Mouse (Mus musculus) heart, adult 18-20 months (tissue): ENCODE results near the gene Abca3. TPM values are rescaled to one million over a fixed set of nuclear protein-coding genes. Genes with fewer than 3 reads are reported as not detected.

Experiments used
- DNase-seq, 2 experiments: peaks; one replicate each; pipeline ENCODE4 v3.0.0; 2021 to 2022; ENCODE audit warnings: mixed read lengths in 1 of 2
- long read RNA-seq, 2 experiments: library from polyadenylated mRNA; stranded (forward); transcript quantifications; one replicate each; pipeline ENCODE4 v2.0.0; 2021
- total RNA-seq, 2 experiments: library from RNA; stranded (reverse); gene quantifications; 2 replicates each; pipeline ENCODE4 v1.2.3; 2021

Abca3 gene
- 10 to 100 TPM; 11.1 to 13.1 TPM for total RNA-seq
- long read RNA-seq, experiment 1, full-length matches to known transcripts: 2 of 7 reads
- long read RNA-seq, experiment 1, partial matches to known transcripts: 3 of 7 reads
- long read RNA-seq, experiment 1, other reads (novel, unspliced or antisense): 2 of 7 reads
- long read RNA-seq, experiment 2, partial matches to known transcripts: 1 of 1 reads
- long read RNA-seq, experiment 2, other reads (novel, unspliced or antisense): 0 of 1 reads

DNA sequence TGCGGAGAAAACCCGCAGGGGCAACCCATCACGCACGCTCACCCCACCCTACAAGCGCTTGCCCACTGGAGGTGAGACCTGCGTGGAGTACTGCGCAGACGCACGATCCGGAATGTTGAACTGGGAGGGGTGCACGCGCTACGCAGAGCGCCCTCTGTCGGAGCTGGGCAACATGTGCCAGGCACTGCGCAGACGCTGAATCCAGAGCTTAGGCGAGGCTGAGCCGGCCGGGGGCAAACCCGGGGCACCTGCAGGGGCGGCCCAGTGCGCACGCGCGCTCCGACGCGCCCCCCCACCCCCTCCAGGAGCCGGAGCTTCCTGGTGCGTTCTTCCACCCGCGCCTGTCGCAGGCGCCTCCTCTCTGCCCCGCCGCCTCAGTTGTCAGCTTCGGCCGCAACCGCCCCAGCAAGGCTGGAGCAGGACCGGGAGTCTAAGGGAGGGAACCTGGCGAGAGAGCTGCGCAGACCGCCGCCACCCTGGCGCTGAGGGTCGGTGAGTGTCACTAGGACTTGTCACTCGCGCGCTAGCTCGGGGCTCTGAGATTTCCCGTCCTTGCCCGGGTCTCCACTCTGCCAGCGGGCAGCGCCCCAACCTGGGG is at the start of gene Abca3:
Gene Abca3 (plus strand): TSS at position 191 of the 598 bp plus-strand sequence.
- DNase-seq: peak; percentile 95 to 97

DNA sequence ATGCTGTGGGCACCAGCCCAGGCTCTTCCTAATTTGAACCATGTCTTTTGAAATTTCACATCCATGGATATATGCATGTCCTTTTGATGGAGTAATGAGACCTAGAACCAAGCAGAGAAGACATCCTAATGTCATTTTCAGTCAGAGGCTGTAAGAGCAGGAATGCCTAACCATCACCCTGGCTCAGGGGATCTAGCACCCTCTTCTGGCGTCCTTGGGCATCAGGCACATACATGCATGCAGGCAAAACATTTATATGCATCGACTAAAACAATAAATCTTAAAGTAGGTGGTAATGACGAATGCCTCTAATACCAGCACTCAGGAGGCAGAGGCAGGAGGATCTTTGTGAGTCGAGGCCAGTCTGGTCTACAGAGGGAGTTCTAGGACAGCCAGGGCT is 44.2 kb upstream of the Abca3 start:
- peak; percentile 28 to 54 for DNase-seq

DNA sequence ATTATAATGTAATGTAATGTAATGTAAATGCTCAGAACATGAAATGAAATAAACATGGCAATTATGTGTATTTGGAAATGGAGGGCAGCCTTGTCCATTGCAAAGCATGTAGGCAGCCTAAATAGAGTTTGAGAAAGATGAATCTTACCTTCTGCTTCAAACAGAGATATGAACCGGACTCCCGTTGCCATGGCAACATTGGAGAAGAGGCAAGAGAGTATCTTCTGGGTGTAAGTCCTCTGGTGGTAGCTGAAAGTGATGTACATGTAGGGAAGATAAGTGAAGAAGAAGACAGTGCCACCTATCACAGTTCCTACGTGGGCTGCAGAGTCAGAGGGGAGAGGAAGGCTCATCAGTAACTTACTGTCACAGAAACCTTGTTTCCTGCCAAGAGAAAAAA is 30.9 kb upstream of the Abca3 start:
- no peak for DNase-seq

DNA sequence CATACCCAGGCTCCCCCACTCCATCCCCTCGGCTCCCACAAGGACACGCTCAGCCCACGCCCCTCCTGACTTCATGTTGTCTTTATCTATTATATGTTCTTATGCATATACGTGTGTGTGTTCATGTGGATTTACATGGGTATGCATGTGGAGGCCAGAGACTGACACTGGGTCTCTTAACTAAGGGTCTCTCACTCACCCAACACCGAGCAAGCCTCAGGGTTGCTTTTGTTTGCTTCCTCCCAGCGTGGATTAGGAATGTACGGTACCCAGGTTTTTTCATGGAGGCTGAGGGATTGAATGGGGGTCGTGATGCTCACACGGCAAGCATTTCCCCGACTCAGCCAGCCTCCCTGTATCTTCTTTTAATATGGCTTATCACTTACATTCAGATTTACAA is 26.7 kb upstream of the Abca3 start:
- no peak for DNase-seq

DNA sequence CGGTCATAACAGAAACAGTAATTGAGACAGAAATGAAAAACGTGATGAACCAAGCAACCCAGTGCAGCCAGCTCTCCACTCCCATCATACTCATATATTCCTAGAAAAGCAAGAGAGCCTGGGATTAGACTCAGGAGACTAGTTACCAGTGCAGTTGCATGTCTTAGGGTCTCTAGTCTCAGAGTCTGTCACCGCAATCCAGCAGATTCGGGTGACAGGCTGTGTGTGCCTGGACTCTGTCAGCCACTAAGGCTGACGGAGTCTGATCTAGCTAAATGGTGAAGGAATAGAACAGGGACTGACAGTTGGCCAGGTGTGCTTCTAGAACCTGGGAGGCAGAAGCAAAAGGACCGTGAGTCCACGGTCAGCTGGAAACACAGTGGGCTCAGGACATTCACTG is 24.1 kb upstream of the Abca3 start:
- no peak for DNase-seq

DNA sequence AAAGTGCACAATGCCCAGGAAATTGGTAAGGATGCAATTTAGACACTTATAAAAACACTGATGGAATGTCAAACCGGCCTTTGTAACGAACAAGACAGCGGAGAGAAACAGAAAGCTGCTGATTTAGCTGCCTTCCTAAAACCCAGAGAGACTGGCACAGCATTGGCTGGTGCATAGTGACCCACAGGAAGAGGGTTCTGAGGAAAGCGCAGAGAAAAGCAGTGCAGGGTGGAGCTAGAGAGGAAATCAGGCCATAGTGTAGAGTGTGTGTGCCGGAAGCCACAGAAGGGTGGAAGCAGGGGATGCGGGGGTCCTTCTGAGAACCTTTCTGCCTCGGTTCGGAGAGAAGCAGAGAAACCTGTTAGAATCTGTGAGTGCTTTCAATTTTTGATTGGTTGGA is 7.1 kb upstream of the Abca3 start:
- peak in 1 of 2 experiments; percentile 29 for DNase-seq

DNA sequence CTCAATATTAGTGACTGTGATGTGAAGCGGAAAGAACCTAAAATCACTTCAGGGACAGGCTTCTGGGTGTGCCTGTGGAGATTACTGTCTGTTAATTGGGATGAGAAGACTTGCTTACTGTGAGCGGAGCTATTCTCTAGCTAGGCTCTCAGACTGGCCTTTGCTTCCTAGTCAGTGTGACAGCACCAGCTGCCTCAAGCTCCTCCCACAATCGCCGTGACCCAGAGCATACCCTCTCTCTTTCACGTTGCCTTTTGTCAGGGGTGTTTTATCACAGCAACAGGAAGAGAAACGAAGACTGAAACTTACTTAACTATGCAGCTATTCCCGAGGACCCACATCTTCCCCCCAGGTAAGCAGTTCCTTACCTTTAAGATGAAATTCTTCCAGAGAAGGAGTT is 4.9 kb upstream of the Abca3 start:
- no peak for DNase-seq

DNA sequence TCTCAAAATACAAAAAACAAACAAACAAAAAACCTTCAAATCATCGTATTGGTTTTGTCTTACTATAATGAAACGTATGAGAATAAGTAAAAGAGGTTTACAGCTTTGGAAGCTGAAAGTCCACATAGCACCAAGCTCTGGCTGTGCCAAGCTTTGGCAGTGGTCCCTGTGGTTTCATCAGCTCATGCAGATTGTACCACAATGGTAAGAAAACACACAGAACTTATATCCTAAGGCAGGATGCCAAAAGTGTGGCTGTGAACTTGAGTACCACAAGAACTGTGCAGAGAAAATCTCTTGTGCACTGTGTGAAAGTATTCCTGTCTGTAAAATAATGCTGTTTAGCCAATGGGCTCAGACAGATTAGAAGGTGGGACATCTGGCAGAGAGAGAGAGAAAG is 2.6 kb upstream of the Abca3 start:
- DNase-seq: no peak

DNA sequence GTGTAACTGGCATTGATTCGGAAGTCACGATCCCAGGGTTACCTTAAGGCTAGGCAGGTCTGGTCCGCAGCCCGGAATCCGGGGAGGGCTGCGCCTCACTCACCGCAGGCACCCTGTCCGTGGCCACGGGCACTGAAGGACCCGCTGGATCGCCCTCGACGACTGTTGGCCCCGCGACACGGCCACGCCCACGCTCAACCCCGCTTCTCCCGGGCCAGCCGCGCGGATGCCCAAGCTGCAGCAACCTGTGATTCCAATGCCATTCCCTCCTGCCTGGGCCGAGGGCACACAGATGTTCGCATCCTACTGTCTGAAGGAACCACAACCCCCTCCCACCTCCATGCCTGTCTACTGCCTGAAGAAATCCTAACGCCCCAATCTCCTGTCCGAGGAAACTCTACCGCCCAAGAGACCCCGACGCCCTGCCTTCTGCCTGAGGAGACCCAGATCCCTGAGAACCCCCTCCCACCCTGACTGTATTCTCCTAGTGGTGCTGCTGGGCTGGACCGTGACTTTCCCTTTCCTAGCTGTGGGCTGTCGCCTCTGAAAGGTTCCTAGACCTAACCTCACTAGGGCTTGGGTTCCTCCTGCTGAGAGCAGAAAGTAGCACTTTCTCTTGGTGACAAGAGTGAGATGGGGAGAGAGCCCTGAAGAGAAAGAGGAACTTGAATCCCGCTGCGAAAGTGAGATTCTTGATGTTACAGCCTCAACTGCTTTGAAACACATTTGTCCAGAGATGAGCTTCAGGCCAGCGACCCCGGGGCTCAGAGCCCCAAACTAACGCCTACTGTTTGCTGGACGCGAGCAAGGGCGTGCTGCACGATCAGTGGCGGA is 607 bp upstream of the Abca3 start, which contains the start of gene Abca17:
Gene Abca17 (minus strand): TSS at position 143 of the 834 bp plus-strand sequence.
- peak; percentile 20 to 25 for DNase-seq

DNA sequence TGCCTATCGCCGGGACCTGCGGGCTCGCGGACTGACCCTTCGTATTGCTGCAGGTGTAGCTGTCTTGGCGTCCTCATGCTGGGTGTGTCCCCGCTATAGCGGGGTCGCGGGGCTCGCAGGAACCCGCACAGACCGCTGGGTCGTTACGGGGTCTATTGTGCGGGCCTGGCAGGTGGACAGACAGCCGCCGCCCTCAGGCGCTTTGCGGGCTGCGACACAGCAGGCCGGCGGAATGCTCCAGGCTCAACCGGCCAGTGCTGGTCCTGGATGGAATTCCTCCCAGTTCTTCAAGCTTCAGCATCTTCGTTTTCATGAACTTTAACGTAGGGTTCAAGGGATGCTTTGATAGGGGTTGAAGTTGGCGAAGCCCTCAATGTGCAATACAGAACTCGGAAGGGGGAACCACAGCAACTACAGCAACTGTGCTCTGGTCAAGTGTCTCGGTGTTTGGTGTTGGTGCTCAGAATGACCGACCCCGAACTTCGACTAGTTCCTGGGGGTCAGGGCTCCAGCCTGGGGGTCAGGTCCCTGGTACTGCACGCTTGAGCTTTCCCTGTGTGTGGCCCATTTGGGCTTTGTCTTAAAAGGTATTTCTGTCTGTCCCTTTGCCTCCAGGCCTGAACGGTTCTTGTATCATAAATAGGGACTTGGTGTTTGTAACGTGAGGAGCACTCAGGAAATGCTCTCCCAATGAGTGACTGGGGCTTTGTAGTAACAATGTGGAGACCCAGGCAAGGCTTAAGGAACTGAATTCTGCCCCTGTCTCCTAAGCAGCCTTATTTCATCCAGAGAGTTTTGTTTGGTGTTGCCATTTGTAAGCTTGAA is 832 bp downstream of the Abca3 start:
- peak in 1 of 2 experiments; percentile 14 for DNase-seq

DNA sequence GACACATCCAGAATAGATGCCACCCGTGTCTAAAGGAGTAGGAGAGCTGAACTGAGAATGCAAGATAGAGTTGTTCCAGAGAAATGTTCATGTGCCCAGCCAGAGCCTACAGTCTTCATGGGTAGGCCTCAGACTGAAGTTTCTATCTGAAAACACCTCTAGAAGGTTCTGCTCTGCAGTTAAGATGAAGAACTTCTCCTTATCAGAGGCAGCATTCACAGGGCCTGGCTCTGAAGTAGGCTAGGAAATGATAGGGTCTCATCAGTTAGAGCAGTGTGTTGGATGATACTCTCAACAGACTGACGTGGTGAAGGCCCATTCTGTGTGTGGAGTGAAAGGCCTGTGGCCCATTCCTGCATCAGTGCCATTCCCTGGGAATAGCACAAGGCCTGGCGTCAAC is 2.2 kb downstream of the Abca3 start:
- no peak for DNase-seq

DNA sequence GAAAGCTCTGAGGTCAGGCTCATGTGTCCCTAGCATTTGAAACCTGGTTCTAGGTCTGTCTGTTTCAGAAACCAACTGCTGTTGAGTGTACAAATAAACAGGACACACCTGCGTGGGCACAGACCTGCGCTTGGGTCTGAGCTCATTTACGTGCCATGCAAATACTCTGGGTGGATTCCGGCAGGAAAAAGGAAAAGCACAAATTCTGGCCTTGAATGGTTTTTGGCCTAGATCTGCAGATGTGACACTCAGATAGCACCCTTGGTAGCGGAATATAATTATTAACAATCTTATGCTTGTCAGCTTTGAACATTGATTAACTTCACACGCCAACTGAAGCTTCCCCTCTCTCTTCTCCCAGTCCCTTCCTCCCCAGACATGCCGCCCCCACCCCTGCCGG is 3.5 kb downstream of the Abca3 start:
- DNase-seq: no peak

DNA sequence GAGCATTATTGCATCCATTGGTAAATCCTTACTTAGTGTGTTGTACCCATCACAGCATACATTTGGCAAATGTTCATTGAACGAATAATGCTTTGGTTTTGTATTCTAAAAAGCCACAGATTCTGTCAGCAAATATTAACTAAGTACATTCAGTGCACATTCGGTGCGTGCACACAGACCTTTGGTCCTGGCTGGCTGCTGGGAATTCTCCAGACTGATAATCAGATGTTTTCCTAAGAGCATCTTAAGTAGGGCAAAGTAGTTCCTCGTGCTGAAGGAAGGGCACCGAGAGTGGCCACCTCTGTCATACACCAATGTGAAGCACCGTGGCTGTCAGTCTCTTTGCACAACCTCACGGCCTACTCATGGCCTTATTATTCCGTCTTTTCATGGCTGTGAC is 7.3 kb downstream of the Abca3 start:
- no peak for DNase-seq

DNA sequence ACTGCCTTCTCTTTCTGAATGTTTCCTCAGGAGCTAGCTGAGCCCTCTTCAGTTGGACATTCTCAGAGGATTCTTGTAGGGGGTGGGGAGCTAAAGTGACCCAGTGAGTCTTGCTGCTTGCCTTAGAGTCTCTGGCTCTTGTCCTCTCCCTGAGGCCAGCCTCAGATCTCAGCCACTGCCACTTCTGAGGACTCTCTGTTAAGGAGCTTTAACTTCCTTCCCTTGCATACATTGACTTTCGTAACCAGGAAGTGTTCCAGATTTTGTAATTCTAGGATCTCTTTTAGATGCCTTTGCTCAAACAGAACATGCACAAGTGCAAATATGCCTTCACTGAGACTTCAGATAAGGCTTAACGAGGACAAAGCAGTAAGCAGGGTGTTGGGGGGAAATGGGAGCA is 8.2 kb downstream of the Abca3 start:
- no peak for DNase-seq

DNA sequence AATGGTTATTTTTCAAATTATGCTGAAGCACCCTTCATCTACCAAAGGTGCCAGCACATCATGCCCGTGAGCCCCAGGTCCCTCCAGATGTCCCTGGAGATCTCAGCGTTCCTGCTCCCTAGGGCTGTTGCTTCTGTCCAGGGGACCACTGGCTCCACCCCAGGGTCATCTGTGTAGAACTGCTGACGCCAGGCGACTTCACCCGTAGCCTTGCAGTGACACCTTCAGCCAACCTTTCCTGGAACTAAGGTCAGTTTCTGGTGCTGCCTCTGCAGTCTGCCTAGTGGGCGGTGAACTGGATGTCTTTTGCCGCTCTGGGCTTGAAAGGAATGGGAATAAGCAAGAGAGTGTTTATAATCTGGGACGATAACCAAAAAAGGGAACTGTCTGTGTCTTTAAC is 9.1 kb downstream of the Abca3 start:
- DNase-seq: no peak

DNA sequence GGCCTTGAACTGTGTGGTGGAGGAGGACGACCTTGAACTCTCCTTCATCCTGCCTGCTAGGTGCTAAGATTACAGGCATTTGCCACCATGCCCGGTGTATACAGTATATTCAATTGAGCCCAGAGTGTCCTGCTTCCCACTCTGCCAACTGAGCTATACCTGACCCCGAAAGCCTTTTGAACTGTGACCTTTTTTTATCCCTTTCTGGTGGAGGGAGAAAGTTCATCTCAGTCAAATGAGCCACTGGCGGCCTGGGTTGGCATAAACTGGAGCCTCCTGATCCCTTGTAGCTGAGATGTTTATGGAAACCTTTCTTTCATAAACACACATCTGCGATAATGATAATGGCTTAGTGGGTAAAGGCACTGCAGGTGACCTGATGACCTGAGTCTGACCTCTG is 9.5 kb downstream of the Abca3 start:
- DNase-seq: no peak

DNA sequence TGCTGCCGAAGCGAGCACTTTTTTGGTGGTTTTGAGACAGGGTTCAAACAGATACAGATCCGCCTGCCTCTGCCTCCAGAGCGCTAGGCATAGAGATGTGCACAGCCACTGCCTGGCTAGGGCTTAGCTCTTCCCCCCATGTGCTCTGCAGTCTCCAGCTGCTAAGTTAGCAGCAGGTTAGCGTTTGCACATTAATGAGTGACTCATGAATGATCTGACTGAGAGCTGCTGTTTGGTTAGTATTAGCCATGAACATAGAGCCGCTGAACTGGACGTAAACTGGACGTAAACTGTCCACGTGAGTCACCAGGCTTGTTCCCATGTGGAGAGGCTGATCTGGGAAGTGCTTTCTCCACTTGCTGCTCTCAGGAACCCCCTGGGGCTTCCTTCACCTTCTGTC is 10.8 kb downstream of the Abca3 start:
- DNase-seq: no peak

DNA sequence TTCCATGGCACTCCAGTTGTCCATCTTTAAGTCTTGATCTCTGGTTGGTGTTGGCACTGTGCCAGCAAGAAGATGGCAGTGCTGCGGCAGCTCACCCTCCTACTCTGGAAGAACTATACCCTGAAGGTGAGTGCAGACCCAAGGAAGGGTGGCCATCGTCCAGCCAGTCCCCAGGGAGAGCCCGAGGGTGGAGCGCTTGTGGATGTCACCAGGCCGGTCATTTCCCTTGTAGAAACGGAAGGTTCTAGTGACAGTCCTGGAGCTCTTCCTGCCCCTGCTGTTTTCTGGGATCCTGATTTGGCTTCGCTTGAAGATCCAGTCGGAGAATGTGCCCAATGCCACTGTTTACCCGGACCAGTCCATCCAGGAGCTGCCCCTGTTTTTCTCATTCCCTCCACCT is 12.7 kb downstream of the Abca3 start:
- DNase-seq: no peak

DNA sequence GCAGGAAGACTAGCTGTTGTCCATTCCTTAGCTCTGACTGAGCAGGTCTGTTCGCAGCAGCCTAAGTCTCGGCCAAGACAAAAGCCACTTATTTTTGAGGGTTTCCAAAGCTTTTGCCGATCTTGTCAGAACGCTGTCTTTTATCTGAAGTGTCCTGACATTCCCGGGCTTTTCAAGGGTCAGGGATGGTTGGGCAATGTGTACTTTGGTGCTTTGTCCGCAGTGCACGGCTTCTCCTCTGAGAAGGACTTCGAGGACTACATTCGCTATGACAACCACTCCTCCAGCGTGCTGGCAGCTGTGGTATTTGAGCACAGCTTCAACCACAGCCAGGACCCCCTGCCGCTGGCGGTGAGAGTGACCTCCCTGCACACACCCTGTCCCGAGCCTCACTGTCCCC is 14.1 kb downstream of the Abca3 start:
- no peak for DNase-seq

DNA sequence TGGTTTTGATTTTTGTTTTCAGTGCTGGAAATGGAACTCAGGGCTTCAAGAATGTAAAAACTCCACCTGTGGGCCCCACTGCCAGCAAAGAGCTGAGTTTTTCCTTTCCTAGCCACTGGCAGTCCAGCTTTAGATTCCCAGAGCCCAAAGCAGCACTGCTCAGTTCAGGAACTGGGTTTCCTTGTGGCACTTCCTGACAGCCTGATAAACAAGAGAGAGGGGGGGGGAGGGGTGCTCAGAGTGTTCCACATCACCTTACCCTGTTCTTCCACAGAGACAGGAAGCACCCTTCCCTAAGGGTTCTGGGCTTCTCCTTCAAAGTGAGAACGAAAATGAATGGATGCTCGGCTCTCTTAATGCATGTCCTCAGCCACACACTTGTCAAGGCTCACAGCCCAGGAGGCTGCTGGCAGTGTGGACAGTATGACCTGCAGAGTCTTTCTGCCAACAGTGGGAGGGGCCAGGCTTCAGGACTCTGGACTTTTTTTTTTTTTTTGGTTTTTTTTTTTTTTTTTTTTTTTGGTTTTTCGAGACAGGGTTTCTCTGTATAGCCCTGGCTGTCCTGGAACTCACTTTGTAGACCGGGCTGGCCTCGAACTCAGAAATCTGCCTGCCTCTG is 23.5 kb downstream of the Abca3 start:
- peak in 1 of 2 experiments; percentile 6 for DNase-seq

DNA sequence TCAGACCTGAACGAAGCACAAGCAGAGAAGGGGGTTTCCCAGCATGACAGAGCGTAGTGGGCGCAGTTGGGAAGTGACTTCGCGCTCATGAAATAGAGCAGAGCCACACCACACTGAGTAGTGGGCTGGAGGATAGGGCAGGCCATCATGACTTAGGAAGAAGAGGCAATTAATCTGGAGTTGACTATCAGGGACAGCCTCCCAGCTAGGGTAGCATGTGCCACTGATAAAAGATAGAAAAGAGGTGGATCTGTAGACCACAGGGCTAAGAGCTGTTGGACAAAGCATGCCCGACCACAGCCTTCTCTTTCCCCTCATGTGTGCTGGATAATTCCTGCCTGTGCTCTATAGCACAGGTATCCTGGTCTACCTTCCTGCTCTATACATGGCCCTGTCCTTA is 24.1 kb downstream of the Abca3 start:
- no peak for DNase-seq

DNA sequence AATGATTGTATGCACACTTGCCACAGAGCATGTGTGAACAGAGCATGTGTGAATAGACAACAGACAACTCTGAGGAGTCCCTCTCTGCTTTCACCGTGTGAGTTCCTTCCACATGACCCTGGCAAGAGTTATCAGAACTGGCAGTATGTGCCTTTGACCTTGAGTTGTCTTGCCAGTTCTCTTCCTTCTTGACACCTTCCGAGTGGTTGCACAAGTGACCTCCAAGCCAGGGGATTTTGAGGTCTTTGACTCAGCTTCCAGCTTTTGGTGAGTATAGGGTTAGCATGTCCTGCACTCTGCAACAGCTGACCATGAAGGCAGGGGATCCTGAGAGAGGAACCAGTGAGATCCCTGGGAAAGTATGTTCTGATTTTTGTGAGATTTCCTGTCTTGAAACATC is 26.7 kb downstream of the Abca3 start:
- DNase-seq: no peak
